Mouse (Mus musculus): ENCODE measurements at regions not wholly inside any gene's neighbourhood (a gene's known extent, or its start where the extent isn't known, plus 50 kb on each side); places are given as distances from the start of the nearest gene placed in this dataset.

DNA sequence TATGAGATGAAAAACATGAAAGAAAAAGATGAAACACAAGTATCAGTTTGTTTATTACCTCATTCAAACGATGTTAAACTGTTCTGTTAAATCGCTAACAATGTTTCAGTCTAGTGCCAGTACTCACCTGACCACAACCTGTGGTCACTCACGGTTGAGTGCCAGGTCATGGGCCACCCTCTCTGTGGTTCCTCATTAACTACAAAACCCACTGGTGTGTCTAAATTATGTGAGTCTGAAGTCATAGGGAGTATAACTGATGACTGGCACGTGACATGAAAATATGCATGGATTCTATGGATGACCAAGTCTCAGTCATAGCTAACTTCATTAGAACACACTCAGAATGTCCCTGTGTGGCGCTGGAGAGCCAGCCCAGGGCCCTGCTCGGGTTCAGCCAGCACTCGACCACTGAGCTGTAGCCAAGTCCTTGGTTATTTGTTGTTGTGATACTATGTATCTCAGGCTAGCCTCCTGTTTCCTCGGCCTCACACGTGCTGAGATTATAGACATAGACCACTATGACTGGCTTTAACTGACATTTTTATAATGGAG lies 89.8 kb downstream of the Erv3 start:
- 81% methylated on average over 9 of the region's 9 CpGs for WGBS
- Histone ChIP-seq H3K27ac (ENCODE audit: low read length) (no peak overlapping the region), H3K4me3 (ENCODE audit: low read depth, low read length) (no peak overlapping the region), H3K9me3 (ENCODE audit: control insufficient read depth, low read depth, low read length) (no peaks in the 10 kb centered on the region), H3K4me1 (ENCODE audit: control insufficient read depth, insufficient read depth, low read length) (no peaks in the 10 kb centered on the region), H3K27me3 (ENCODE audit: control insufficient read depth, insufficient read depth, low read length) (no peaks in the 10 kb centered on the region), H3K9ac (replicated peaks; ENCODE audit: low read depth, low read length) (no peak overlapping the region), H3K4me2 (replicated peaks; ENCODE audit: low read depth, low read length) (no peak overlapping the region), H3K36me3 (ENCODE audit: control insufficient read depth, insufficient read depth, low read length) (no peaks in the 10 kb centered on the region)
- ATAC-seq (ENCODE audit: insufficient number of reproducible peaks, insufficient read depth, low FRiP score, low read depth) = no peak

DNA sequence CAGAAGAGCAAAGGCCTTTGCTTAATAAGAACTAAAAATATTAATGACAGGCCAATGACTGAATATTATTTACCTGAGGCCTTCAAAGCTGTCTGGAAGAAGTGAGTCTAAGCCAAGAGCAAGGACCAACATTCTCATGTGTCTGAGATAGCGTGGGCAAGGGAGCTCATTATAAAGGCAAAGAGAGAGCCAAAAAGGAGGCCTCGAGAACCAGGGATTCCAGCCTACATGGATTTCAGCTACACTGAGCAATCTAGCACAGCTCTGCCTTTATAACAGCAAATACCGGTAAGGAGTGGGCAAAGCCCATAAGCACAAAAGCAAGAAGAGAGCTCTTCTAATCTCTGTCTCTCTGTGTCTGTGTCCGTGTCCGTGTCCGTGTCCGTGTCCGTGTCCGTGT lies 93.0 kb downstream of the Erv3 start:
- Histone ChIP-seq H3K27ac (ENCODE audit: low read length) (no peak overlapping the region), H3K27me3 (ENCODE audit: control insufficient read depth, insufficient read depth, low read length) (no peaks in the 10 kb centered on the region), H3K4me1 (ENCODE audit: control insufficient read depth, insufficient read depth, low read length) (no peaks in the 10 kb centered on the region), H3K36me3 (ENCODE audit: control insufficient read depth, insufficient read depth, low read length) (no peaks in the 10 kb centered on the region), H3K4me3 (ENCODE audit: low read depth, low read length) (no peak overlapping the region), H3K9ac (replicated peaks; ENCODE audit: low read depth, low read length) (no peak overlapping the region), H3K4me2 (replicated peaks; ENCODE audit: low read depth, low read length) (no peak overlapping the region), H3K9me3 (ENCODE audit: control insufficient read depth, low read depth, low read length) (no peaks in the 10 kb centered on the region)
- ATAC-seq (ENCODE audit: insufficient number of reproducible peaks, insufficient read depth, low FRiP score, low read depth) = no peak
- WGBS = 94% methylated on average over 9 of the region's 9 CpGs

DNA sequence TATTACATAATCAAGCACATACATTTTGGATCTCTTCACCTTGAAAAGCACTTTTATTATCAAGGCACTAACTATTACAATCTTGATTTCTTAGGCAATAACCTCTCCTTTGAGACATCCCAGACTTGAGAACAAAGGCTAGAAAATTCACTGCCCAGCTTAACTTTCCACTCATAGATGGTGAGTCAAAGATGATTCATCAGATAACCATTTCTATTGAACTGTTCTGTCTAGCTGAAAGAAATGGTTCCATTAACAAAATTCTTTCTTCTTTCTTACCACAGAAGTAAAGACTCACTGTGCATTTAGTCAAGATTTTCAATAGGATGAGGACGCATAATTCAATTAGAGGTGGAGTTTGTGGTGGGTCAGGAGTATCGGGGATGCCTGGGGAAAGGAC lies 98.0 kb downstream of the Erv3 start:
- Histone ChIP-seq H3K9me3 (ENCODE audit: control insufficient read depth, low read depth, low read length) (no peaks in the 10 kb centered on the region), H3K9ac (replicated peaks; ENCODE audit: low read depth, low read length) (no peak overlapping the region), H3K4me1 (ENCODE audit: control insufficient read depth, insufficient read depth, low read length) (no peaks in the 10 kb centered on the region), H3K36me3 (ENCODE audit: control insufficient read depth, insufficient read depth, low read length) (no peaks in the 10 kb centered on the region), H3K4me3 (ENCODE audit: low read depth, low read length) (no peak overlapping the region), H3K27me3 (ENCODE audit: control insufficient read depth, insufficient read depth, low read length) (no peaks in the 10 kb centered on the region), H3K4me2 (replicated peaks; ENCODE audit: low read depth, low read length) (no peak overlapping the region), H3K27ac (ENCODE audit: low read length) (no peak overlapping the region)
- no peak for ATAC-seq (ENCODE audit: insufficient number of reproducible peaks, insufficient read depth, low FRiP score, low read depth)
- 78% methylated on average over 2 of the region's 2 CpGs for WGBS

DNA sequence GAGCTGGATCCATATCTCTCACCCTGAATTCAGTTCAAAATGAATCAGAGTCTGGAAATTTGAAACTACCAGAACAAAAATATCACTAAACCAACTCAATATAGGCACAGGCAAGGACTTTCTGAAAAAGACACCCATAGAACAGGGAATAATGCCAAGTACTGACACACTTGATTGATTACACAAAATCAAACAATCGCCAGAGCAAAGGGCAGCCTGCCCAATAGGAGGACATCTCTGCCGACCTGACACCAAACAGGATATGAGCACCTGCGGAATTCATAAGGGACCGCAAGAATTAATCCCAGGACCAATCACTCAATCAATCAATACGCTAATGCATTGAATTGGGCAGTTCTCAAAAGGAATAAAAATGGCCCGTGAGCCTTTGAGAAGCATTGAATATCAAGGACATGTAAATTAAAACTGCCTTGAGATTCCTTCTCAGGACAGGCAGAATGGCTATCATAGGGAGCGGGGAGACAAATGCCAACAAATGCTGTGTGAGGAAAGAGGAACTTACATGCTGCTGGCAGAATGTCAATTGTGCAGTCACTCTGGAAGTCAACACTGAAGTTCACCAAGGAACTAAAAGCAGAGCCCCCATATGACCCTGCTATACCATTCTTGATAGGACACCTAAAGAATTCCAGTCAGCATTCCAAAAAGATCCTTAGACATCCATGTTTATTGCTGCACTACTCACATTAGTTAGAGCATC lies 102.2 kb downstream of the Erv3 start:
- no peak overlapping the region for H3K4me2 ChIP-seq (replicated peaks; ENCODE audit: low read depth, low read length)
- WGBS = 50% methylated on average over 7 of the region's 7 CpGs
- no peaks in the 10 kb centered on the region for H3K27me3 ChIP-seq (ENCODE audit: control insufficient read depth, insufficient read depth, low read length)
- H3K36me3 ChIP-seq (ENCODE audit: control insufficient read depth, insufficient read depth, low read length) = no peaks in the 10 kb centered on the region
- H3K27ac ChIP-seq (ENCODE audit: low read length) = no peak overlapping the region
- no peaks in the 10 kb centered on the region for H3K9me3 ChIP-seq (ENCODE audit: control insufficient read depth, low read depth, low read length)
- ATAC-seq (ENCODE audit: insufficient number of reproducible peaks, insufficient read depth, low FRiP score, low read depth) = no peak
- H3K4me1 ChIP-seq (ENCODE audit: control insufficient read depth, insufficient read depth, low read length) = no peaks in the 10 kb centered on the region
- H3K9ac ChIP-seq (replicated peaks; ENCODE audit: low read depth, low read length) = no peak overlapping the region
- no peak overlapping the region for H3K4me3 ChIP-seq (ENCODE audit: low read depth, low read length)

DNA sequence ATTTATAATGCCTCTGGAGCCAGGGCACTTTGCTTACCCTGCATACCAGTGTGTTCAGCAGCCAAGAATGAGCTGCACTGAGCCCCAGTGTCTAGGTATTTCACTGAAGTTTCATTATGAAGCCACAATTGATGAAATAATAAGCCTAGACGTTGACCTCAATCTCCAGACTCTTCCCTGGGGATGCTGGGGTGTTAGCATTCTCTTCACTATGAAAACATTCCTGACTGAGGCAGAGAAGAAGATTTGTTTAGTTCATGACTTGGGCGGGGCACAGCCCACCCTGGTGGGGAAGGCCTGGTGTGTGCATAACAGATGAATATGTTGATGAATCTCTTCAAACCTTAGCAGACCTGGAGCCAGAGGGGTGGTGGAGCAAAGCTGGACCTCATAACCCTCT lies 104.4 kb downstream of the Erv3 start:
- Histone ChIP-seq H3K27me3 (ENCODE audit: control insufficient read depth, insufficient read depth, low read length) (no peaks in the 10 kb centered on the region), H3K9me3 (ENCODE audit: control insufficient read depth, low read depth, low read length) (no peaks in the 10 kb centered on the region)
- WGBS = 62% methylated on average over 2 of the region's 2 CpGs

DNA sequence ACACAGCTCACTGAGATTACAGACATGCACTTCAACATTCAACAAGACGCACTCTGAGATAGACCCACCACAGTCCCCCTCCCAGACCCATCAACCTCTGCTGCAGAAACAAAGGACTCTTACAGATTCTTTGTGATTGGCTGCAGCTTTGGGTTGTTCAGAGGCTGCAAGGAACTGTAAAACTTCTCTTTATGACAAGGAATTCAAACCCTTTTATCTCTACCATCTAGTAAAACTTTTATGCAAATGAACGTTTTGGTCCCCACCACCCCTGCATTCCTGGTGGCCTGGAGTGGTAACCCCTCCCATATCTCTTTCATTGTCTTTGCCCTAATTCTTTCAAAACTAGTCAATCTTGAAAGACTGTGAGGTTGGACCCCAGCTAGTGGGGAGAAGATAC lies 106.1 kb downstream of the Erv3 start:
- Histone ChIP-seq H3K4me3 (ENCODE audit: low read depth, low read length) (no peak overlapping the region), H3K27ac (ENCODE audit: low read length) (no peak overlapping the region), H3K27me3 (ENCODE audit: control insufficient read depth, insufficient read depth, low read length) (no peaks in the 10 kb centered on the region), H3K4me1 (ENCODE audit: control insufficient read depth, insufficient read depth, low read length) (0 out of 2 replicates have a peak, but pooled peaks cover 4% of the 10 kb centered on the region), H3K9ac (replicated peaks; ENCODE audit: low read depth, low read length) (no peak overlapping the region), H3K36me3 (ENCODE audit: control insufficient read depth, insufficient read depth, low read length) (no peaks in the 10 kb centered on the region), H3K4me2 (replicated peaks; ENCODE audit: low read depth, low read length) (no peak overlapping the region), H3K9me3 (ENCODE audit: control insufficient read depth, low read depth, low read length) (no peaks in the 10 kb centered on the region)
- no peak for ATAC-seq (ENCODE audit: insufficient number of reproducible peaks, insufficient read depth, low FRiP score, low read depth)
- 55% methylated on average over 2 of the region's 2 CpGs for WGBS

More for the DNA sequence above, 104.4 kb downstream of the Erv3 start:
- Histone ChIP-seq H3K4me2 (replicated peaks; ENCODE audit: low read depth, low read length) (no peak overlapping the region), H3K36me3 (ENCODE audit: control insufficient read depth, insufficient read depth, low read length) (no peaks in the 10 kb centered on the region), H3K4me3 (ENCODE audit: low read depth, low read length) (no peak overlapping the region), H3K27ac (ENCODE audit: low read length) (no peak overlapping the region), H3K9ac (replicated peaks; ENCODE audit: low read depth, low read length) (no peak overlapping the region), H3K4me1 (ENCODE audit: control insufficient read depth, insufficient read depth, low read length) (no peaks in the 10 kb centered on the region)
- ATAC-seq (ENCODE audit: insufficient number of reproducible peaks, insufficient read depth, low FRiP score, low read depth) = no peak

DNA sequence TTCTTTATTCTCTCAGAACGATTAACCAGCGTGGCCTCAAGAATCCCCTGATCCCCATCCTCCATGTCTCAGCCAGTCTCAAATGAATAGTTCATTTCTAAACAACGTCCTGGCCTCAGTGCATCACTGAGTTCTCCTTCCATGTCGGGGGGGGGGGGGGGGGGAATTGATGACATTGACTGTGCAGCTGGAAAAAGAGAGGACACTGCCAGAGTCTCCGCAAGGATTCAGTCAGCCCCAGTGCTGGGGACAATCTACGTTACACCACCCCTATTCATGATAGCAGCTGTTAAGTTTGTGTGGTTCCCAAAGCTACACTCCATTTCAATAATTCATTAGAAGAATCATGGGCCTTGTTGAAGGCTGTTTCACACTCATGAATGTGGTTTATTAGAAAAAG lies 108.9 kb downstream of the Erv3 start:
- H3K4me1 ChIP-seq (ENCODE audit: control insufficient read depth, insufficient read depth, low read length) = 0 out of 2 replicates have a peak, but pooled peaks cover 4% of the 10 kb centered on the region
- no peaks in the 10 kb centered on the region for H3K9me3 ChIP-seq (ENCODE audit: control insufficient read depth, low read depth, low read length)
- H3K4me3 ChIP-seq (ENCODE audit: low read depth, low read length) = no peak overlapping the region
- no peak overlapping the region for H3K27ac ChIP-seq (ENCODE audit: low read length)
- no peaks in the 10 kb centered on the region for H3K27me3 ChIP-seq (ENCODE audit: control insufficient read depth, insufficient read depth, low read length)
- H3K36me3 ChIP-seq (ENCODE audit: control insufficient read depth, insufficient read depth, low read length) = no peaks in the 10 kb centered on the region
- no peak overlapping the region for H3K4me2 ChIP-seq (replicated peaks; ENCODE audit: low read depth, low read length)
- ATAC-seq (ENCODE audit: insufficient number of reproducible peaks, insufficient read depth, low FRiP score, low read depth) = no peak
- no peak overlapping the region for H3K9ac ChIP-seq (replicated peaks; ENCODE audit: low read depth, low read length)
- WGBS = 66% methylated on average over 5 of the region's 6 CpGs

DNA sequence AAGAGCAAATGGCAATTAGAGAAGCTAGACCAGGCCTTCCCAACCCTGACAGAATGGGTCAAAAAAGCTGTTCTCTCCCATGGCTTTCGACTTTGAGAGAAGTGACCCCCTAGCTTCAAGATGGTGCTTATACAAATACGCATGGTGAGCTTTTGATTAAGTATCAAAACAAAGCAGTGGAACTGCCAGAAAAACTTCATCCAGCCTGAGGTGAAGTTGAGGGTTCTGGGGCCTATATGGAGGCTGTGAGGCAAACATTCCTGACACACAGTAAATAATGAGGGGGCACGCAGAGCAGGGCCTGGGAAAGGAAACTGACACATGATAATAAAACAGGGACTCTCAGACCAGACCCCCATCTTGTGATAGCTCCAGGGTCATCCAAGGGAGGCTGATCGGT lies 109.3 kb downstream of the Erv3 start:
- 0 out of 2 replicates have a peak, but pooled peaks cover 4% of the 10 kb centered on the region for H3K4me1 ChIP-seq (ENCODE audit: control insufficient read depth, insufficient read depth, low read length)
- H3K9ac ChIP-seq (replicated peaks; ENCODE audit: low read depth, low read length) = no peak overlapping the region
- WGBS = 35% methylated on average over 4 of the region's 4 CpGs
- no peaks in the 10 kb centered on the region for H3K9me3 ChIP-seq (ENCODE audit: control insufficient read depth, low read depth, low read length)
- no peak overlapping the region for H3K4me3 ChIP-seq (ENCODE audit: low read depth, low read length)
- H3K36me3 ChIP-seq (ENCODE audit: control insufficient read depth, insufficient read depth, low read length) = no peaks in the 10 kb centered on the region
- H3K27ac ChIP-seq (ENCODE audit: low read length) = no peak overlapping the region
- H3K27me3 ChIP-seq (ENCODE audit: control insufficient read depth, insufficient read depth, low read length) = no peaks in the 10 kb centered on the region
- no peak for ATAC-seq (ENCODE audit: insufficient number of reproducible peaks, insufficient read depth, low FRiP score, low read depth)
- H3K4me2 ChIP-seq (replicated peaks; ENCODE audit: low read depth, low read length) = no peak overlapping the region

DNA sequence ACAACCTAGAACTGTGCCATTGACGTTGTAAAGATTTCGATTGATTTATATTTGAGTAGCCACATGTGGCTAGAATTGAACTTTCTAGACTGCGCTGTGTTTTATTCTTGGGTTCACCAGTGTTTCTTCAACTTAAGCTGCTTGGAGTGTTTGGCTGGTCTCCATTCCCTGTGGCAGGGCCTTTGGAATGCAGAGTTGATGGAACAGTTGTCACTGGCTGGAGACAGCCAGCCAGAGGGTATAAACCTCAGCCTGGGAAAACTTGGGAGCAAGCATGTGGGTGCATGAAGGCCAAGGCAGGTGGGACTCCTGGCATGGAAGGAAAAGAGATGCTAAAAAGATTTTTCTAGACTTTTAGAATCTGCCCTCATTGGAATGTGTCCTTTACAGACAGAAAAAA lies 109.8 kb downstream of the Erv3 start:
- Histone ChIP-seq H3K27ac (ENCODE audit: low read length) (no peak overlapping the region), H3K4me2 (replicated peaks; ENCODE audit: low read depth, low read length) (no peak overlapping the region), H3K4me1 (ENCODE audit: control insufficient read depth, insufficient read depth, low read length) (0 out of 2 replicates have a peak, but pooled peaks cover 4% of the 10 kb centered on the region), H3K9me3 (ENCODE audit: control insufficient read depth, low read depth, low read length) (no peaks in the 10 kb centered on the region), H3K27me3 (ENCODE audit: control insufficient read depth, insufficient read depth, low read length) (no peaks in the 10 kb centered on the region), H3K9ac (replicated peaks; ENCODE audit: low read depth, low read length) (no peak overlapping the region), H3K36me3 (ENCODE audit: control insufficient read depth, insufficient read depth, low read length) (no peaks in the 10 kb centered on the region), H3K4me3 (ENCODE audit: low read depth, low read length) (no peak overlapping the region)
- 77% methylated on average over 3 of the region's 3 CpGs for WGBS
- ATAC-seq (ENCODE audit: insufficient number of reproducible peaks, insufficient read depth, low FRiP score, low read depth) = no peak

Measured in stomach, embryonic 14.5 days (tissue).